Mouse (Mus musculus) liver, embryonic 14.5 days (tissue): ENCODE data around the gene Abhd16a.

ENCODE experiments used
- CTCF ChIP-seq: IDR thresholded peaks from 2 replicates; pipeline ENCODE4 v1.5.1; 2016; ENCODE audit warnings: antibody characterized with exemption, low read depth, control low read depth
- EP300 ChIP-seq: IDR thresholded peaks from 2 replicates; pipeline ENCODE4 v1.6.1; 2016; ENCODE audit warnings: antibody characterized with exemption, low read depth

DNA sequence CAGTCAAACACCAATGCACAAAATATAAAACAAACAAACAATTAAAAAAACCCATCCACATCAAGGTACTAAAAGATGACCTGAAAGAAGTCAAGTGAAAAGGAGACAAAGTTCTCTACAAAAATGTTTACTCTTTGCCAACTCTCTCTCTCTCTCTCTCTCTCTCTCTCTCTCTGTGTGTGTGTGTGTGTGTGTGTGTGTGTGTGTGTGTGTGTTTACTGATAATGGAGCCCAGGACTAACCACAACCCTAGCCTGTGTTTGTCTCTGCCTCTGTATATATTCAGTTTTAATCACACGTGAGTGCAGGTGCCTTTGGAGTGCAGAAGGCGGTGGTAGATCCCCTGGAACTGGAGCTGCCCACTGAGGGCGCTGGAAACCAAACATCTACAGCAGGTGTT is 32.0 kb upstream of the Abhd16a start:
- TF ChIP-seq EP300 (no peak), CTCF (no peak)
